Mouse (Mus musculus) liver, embryonic 13.5 days (tissue): ENCODE data around the gene Rpl7l1. TPM values are rescaled to one million over a fixed set of nuclear protein-coding genes. Genes with fewer than 3 reads are reported as not detected.

Experiments
- ATAC-seq: fragments of 200-750 bp; cut with Nextera tagmentation; 2 replicates; pipeline ENCODE4 v1.8.0; 2017; ENCODE audit warnings: low read depth, mild to moderate bottlenecking, moderate number of reproducible peaks, moderate library complexity
- DNase-seq: peaks from one replicate; pipeline ENCODE4 v3.0.0; 2022
- H3K27ac ChIP-seq: fragments of 300-500 bp; sonication (generic); 2 replicates; pipeline ENCODE4 v1.5.1; 2015; ENCODE audit warnings: moderate library complexity, mild to moderate bottlenecking, inconsistent platforms
- H3K27me3 ChIP-seq: fragments of 300-500 bp; sonication (generic); 2 replicates; pipeline ENCODE4 v1.6.1; 2015; ENCODE audit warnings: mild to moderate bottlenecking, inconsistent platforms
- H3K36me3 ChIP-seq: fragments of 300-500 bp; sonication (generic); 2 replicates; pipeline ENCODE4 v1.6.1; 2015; ENCODE audit warnings: mild to moderate bottlenecking, inconsistent platforms
- H3K4me1 ChIP-seq: fragments of 300-500 bp; sonication (generic); replicated peaks from 2 replicates; pipeline ENCODE4 v1.6.1; 2015; ENCODE audit warnings: inconsistent platforms
- H3K4me2 ChIP-seq: fragments of 300-500 bp; sonication (generic); 2 replicates; pipeline ENCODE4 v1.6.1; 2015; ENCODE audit warnings: inconsistent platforms, mild to moderate bottlenecking, moderate library complexity
- H3K4me3 ChIP-seq: fragments of 300-500 bp; sonication (generic); replicated peaks from 2 replicates; pipeline ENCODE4 v1.5.1; 2015; ENCODE audit warnings: mild to moderate bottlenecking, inconsistent platforms
- H3K9ac ChIP-seq: fragments of 300-500 bp; sonication (generic); 2 replicates; pipeline ENCODE4 v1.6.1; 2015; ENCODE audit warnings: mild to moderate bottlenecking, inconsistent platforms
- H3K9me3 ChIP-seq: fragments of 300-500 bp; sonication (generic); replicated peaks from 2 replicates; pipeline ENCODE4 v1.6.1; 2016; ENCODE audit warnings: inconsistent platforms
- WGBS: fragments of 180-500 bp; shearing (Covaris S2); methylation state at CpG from one replicate; pipeline ENCODE4 v1.1.7; 2015; ENCODE audit not compliant: insufficient replicate concordance; 5-methylcytosine and 5-hydroxymethylcytosine counted together
- polyA plus RNA-seq: library from polyadenylated mRNA; unstranded; fragments of >200 nt; fragmentation: Nextera tagmentation; extraction: Ambion mirVana; gene quantifications from 2 replicates; pipeline ENCODE4 v1.2.1, GENCODE M21; 2015

Gene Rpl7l1
- polyA plus RNA-seq, result 108 and 131 TPM in 2 replicates

- Histone ChIP-seq H3K27me3 (no peaks in the 10 kb centered on the region), H3K9me3 (no peaks in the 10 kb centered on the region), H3K4me2 (peak within 1 kb of the TSS; percentile 85), H3K4me3 (peak within 1 kb of the TSS; percentile 80), H3K9ac (peak within 1 kb of the TSS; percentile 82), H3K27ac (peak within 1 kb of the TSS; percentile 82), H3K36me3 (peaks cover 36% of the 10 kb centered on the region), H3K4me1 (peaks cover 30% of the 10 kb centered on the region)
- DNase-seq, result peak; percentile 89
- WGBS, result under 1% methylated on average over 44 of the region's 44 CpGs
- peak; percentile 92 for ATAC-seq
These were observed at the start of gene Rpl7l1 for GRCm38 (mm10) chr17:46782341-46783221. Rpl7l1 (minus strand) TSS chr17:46782672.

- peaks cover 42% of the 10 kb centered on the region for H3K36me3 ChIP-seq
- no peaks in the 10 kb centered on the region for H3K27me3 ChIP-seq
- peak overlapping the region; percentile 48 for H3K27ac ChIP-seq
- H3K9me3 ChIP-seq, result no peaks in the 10 kb centered on the region
- H3K9ac ChIP-seq, result no peak overlapping the region
- no peak for ATAC-seq
- no peak overlapping the region for H3K4me2 ChIP-seq
- 51% methylated on average over 11 of the region's 11 CpGs for WGBS
- DNase-seq, result no peak
- H3K4me1 ChIP-seq, result 0 out of 2 replicates have a peak, but pooled peaks cover 7% of the 10 kb centered on the region
- no peak overlapping the region for H3K4me3 ChIP-seq
These were observed 47.5 kb upstream of the Rpl7l1 start for GRCm38 (mm10) chr17:46829856-46830535.

GRCm38 (mm10) chr17:46828935-46829334, 46.5 kb upstream of the Rpl7l1 start:
- H3K9ac ChIP-seq, result no peak overlapping the region
- WGBS, result 28% methylated on average over 3 of the region's 3 CpGs
- DNase-seq (no peak), ATAC-seq (no peak)
- 0 out of 2 replicates have a peak, but pooled peaks cover 7% of the 10 kb centered on the region for H3K4me1 ChIP-seq
- no peak overlapping the region for H3K4me3 ChIP-seq
- no peaks in the 10 kb centered on the region for H3K9me3 ChIP-seq
- no peak overlapping the region for H3K27ac ChIP-seq
- peaks cover 52% of the 10 kb centered on the region for H3K36me3 ChIP-seq
- H3K27me3 ChIP-seq, result no peaks in the 10 kb centered on the region
- no peak overlapping the region for H3K4me2 ChIP-seq

GRCm38 (mm10) chr17:46823091-46823490, 40.6 kb upstream of the Rpl7l1 start:
- Histone ChIP-seq H3K4me1 (peaks cover 26% of the 10 kb centered on the region), H3K9ac (no peak overlapping the region), H3K4me2 (no peak overlapping the region), H3K9me3 (no peaks in the 10 kb centered on the region), H3K27me3 (no peaks in the 10 kb centered on the region), H3K36me3 (peaks cover 89% of the 10 kb centered on the region), H3K27ac (no peak overlapping the region), H3K4me3 (no peak overlapping the region)
- ATAC-seq (no peak), DNase-seq (no peak)
- WGBS, result 84% methylated on average over 8 of the region's 8 CpGs

GRCm38 (mm10) chr17:46820628-46821027, 38.2 kb upstream of the Rpl7l1 start:
- Histone ChIP-seq H3K27ac (no peak overlapping the region), H3K9me3 (no peaks in the 10 kb centered on the region), H3K4me3 (no peak overlapping the region), H3K4me1 (peaks cover 51% of the 10 kb centered on the region), H3K27me3 (no peaks in the 10 kb centered on the region), H3K9ac (no peak overlapping the region), H3K4me2 (no peak overlapping the region), H3K36me3 (peaks cover 75% of the 10 kb centered on the region)
- WGBS, result 86% methylated on average over 7 of the region's 7 CpGs
- DNase-seq (no peak), ATAC-seq (no peak)

GRCm38 (mm10) chr17:46817734-46818158, 35.3 kb upstream of the Rpl7l1 start:
- peak overlapping the region; percentile 90 for H3K27ac ChIP-seq
- H3K9ac ChIP-seq, result peak overlapping the region; percentile 61
- WGBS, result 21% methylated on average over 12 of the region's 12 CpGs
- H3K9me3 ChIP-seq, result no peaks in the 10 kb centered on the region
- H3K4me1 ChIP-seq, result peaks cover 61% of the 10 kb centered on the region
- DNase-seq (peak; percentile 71), ATAC-seq (peak; percentile 97)
- H3K27me3 ChIP-seq, result no peaks in the 10 kb centered on the region
- peak overlapping the region; percentile 59 for H3K4me2 ChIP-seq
- peak overlapping the region; percentile 26 for H3K4me3 ChIP-seq
- peaks cover 64% of the 10 kb centered on the region for H3K36me3 ChIP-seq

GRCm38 (mm10) chr17:46816306-46816705, 33.8 kb upstream of the Rpl7l1 start:
- no peak for DNase-seq
- H3K9me3 ChIP-seq, result no peaks in the 10 kb centered on the region
- no peaks in the 10 kb centered on the region for H3K27me3 ChIP-seq
- H3K4me1 ChIP-seq, result peaks cover 61% of the 10 kb centered on the region
- H3K4me2 ChIP-seq, result no peak overlapping the region; the same call in 1 of the 2 replicates
- 77% methylated on average over 13 of the region's 13 CpGs for WGBS
- no peak overlapping the region for H3K9ac ChIP-seq
- H3K27ac ChIP-seq, result peak overlapping the region; percentile 20
- peaks cover 66% of the 10 kb centered on the region for H3K36me3 ChIP-seq
- no peak overlapping the region for H3K4me3 ChIP-seq
- ATAC-seq, result no peak

GRCm38 (mm10) chr17:46814497-46814896, 32.0 kb upstream of the Rpl7l1 start:
- Histone ChIP-seq H3K4me1 (peaks cover 48% of the 10 kb centered on the region), H3K4me3 (no peak overlapping the region), H3K36me3 (peaks cover 61% of the 10 kb centered on the region), H3K27ac (no peak overlapping the region), H3K27me3 (no peaks in the 10 kb centered on the region), H3K9ac (no peak overlapping the region), H3K9me3 (no peaks in the 10 kb centered on the region), H3K4me2 (no peak overlapping the region)
- no peak for DNase-seq
- ATAC-seq, result no peak
- 89% methylated on average over 6 of the region's 6 CpGs for WGBS

- Histone ChIP-seq H3K9me3 (no peaks in the 10 kb centered on the region), H3K27me3 (no peaks in the 10 kb centered on the region), H3K9ac (no peak overlapping the region), H3K4me3 (no peak overlapping the region), H3K27ac (no peak overlapping the region), H3K4me2 (no peak overlapping the region), H3K4me1 (peaks cover 40% of the 10 kb centered on the region), H3K36me3 (peaks cover 65% of the 10 kb centered on the region)
- ATAC-seq (no peak), DNase-seq (no peak)
- 79% methylated on average over 8 of the region's 8 CpGs for WGBS
These were observed 31.2 kb upstream of the Rpl7l1 start for GRCm38 (mm10) chr17:46813637-46814036.

GRCm38 (mm10) chr17:46812442-46812841, 30.0 kb upstream of the Rpl7l1 start:
- H3K36me3 ChIP-seq, result peaks cover 72% of the 10 kb centered on the region
- H3K27ac ChIP-seq, result no peak overlapping the region
- ATAC-seq (no peak), DNase-seq (no peak)
- no peaks in the 10 kb centered on the region for H3K27me3 ChIP-seq
- whole genome bisulfite sequencing, result 82% methylated on average over 1 of the region's 1 CpGs
- no peaks in the 10 kb centered on the region for H3K9me3 ChIP-seq
- no peak overlapping the region for H3K9ac ChIP-seq
- peaks cover 28% of the 10 kb centered on the region for H3K4me1 ChIP-seq
- H3K4me3 ChIP-seq, result no peak overlapping the region
- no peak overlapping the region for H3K4me2 ChIP-seq

- no peak overlapping the region for H3K4me3 ChIP-seq
- H3K4me2 ChIP-seq, result no peak overlapping the region
- H3K27ac ChIP-seq, result no peak overlapping the region
- no peaks in the 10 kb centered on the region for H3K9me3 ChIP-seq
- H3K36me3 ChIP-seq, result peaks cover 82% of the 10 kb centered on the region
- H3K9ac ChIP-seq, result no peak overlapping the region
- no peaks in the 10 kb centered on the region for H3K27me3 ChIP-seq
- DNase-seq (no peak), ATAC-seq (no peak)
- WGBS, result 79% methylated on average over 3 of the region's 3 CpGs
- peaks cover 10% of the 10 kb centered on the region for H3K4me1 ChIP-seq
These were observed 28.2 kb upstream of the Rpl7l1 start for GRCm38 (mm10) chr17:46810672-46811071.
